Mouse (Mus musculus): Measurements from ENCODE around the gene Cenpu.

DNA sequence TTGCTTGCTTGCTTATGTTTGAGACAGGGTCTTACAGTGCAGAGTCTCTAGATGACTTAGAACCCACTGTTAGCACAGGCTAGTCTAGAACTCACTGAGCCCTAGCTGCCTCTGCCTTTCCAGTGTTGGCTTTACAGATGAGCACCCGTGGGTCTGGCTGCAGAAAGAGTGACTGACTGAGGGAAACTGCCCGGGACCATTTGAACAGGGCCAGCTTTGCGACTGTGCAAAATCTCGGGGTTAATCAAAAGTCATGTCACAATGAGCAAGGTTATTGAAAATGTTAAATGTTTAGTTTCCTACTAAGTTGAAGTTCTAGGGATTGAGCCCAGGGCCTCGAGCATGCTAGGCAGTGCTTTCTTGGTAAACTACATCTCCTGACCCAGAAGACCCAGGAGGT lies 6.0 kb upstream of the Cenpu start:
- TF ChIP-seq CTCF (IDR thresholded peaks at IDR 0.05; ENCODE audit: extremely low read depth, insufficient read depth, insufficient read length, insufficient replicate concordance), result no peak
- no peak for TF ChIP-seq POLR2A (IDR thresholded peaks at IDR 0.05; ENCODE audit: low read depth, low read length)

Data from spleen, adult 2 months (tissue).